Mouse (Mus musculus) ES-Bruce4 (cell line): Measurements from ENCODE around the gene Ube2l3. TPM values are rescaled to one million over a fixed set of nuclear protein-coding genes. Genes with fewer than 3 reads are reported as not detected.
A peak's percentile ranks its signal among the peaks of the same experiment; 100 is the strongest.
"Not testable (repeated sequence)": the region's sequence is repeated elsewhere in the genome, so short reads cannot be mapped to it uniquely, and the experiment has no call there.

Source experiments
- H3K27ac ChIP-seq: 2 replicates; pipeline ENCODE4 v1.5.1; 2012; ENCODE audit warnings: low read length, inconsistent platforms; ENCODE audit not compliant: insufficient read depth
- H3K27me3 ChIP-seq: 2 replicates; pipeline ENCODE4 v1.6.1; 2012; ENCODE audit warnings: mild to moderate bottlenecking, low read length, inconsistent platforms; ENCODE audit not compliant: control insufficient read depth, poor library complexity, insufficient read depth, severe bottlenecking
- H3K36me3 ChIP-seq: 2 replicates; pipeline ENCODE4 v1.6.1; 2012; ENCODE audit warnings: inconsistent platforms, mild to moderate bottlenecking, low read length, moderate library complexity; ENCODE audit not compliant: control insufficient read depth, poor library complexity, insufficient read depth, severe bottlenecking
- H3K4me1 ChIP-seq: one replicate; pipeline ENCODE4 v1.8.1; 2011; ENCODE audit warnings: low read length; ENCODE audit not compliant: control insufficient read depth, insufficient read depth
- H3K4me3 ChIP-seq: 2 replicates; pipeline ENCODE4 v1.5.1; 2011; ENCODE audit warnings: low read depth, mild to moderate bottlenecking, low read length
- H3K9ac ChIP-seq: 2 replicates; pipeline ENCODE4 v1.6.1; 2012; ENCODE audit warnings: low read depth, mild to moderate bottlenecking, inconsistent platforms; ENCODE audit not compliant: poor library complexity, severe bottlenecking
- H3K9me3 ChIP-seq: replicated peaks from 2 replicates; pipeline ENCODE4 v1.6.1; 2012; ENCODE audit warnings: mild to moderate bottlenecking, low read length, inconsistent platforms; ENCODE audit not compliant: control insufficient read depth, poor library complexity, insufficient read depth, severe bottlenecking
- CTCF ChIP-seq: IDR thresholded peaks from one replicate; pipeline ENCODE4 v1.8.1; 2011; ENCODE audit warnings: low read depth, low read length
- EP300 ChIP-seq: IDR thresholded peaks from 2 replicates; pipeline ENCODE4 v1.6.1; 2011; ENCODE audit warnings: low read depth, low read length; ENCODE audit not compliant: insufficient read depth
- POLR2A ChIP-seq: IDR thresholded peaks from one replicate; pipeline ENCODE4 v1.8.1; 2011; ENCODE audit warnings: low read length; ENCODE audit not compliant: insufficient read depth
- polyA plus RNA-seq: library from polyadenylated mRNA; stranded (reverse); fragments of >200 nt; gene quantifications from 2 replicates; pipeline ENCODE4 v1.2.4, GENCODE M21; 2011; ENCODE audit warnings: low read depth; ENCODE audit not compliant: missing spikeins, insufficient read depth, insufficient read length

Ube2l3 gene
- polyA plus RNA-seq, 1 experiment: 207 TPM

- H3K4me1 ChIP-seq: no peaks in the 10 kb centered on the region
- no peak overlapping the region for H3K27ac ChIP-seq
- H3K4me3 ChIP-seq: no peak overlapping the region
- H3K36me3 ChIP-seq: peaks cover 40% of the 10 kb centered on the region
- TF ChIP-seq POLR2A: no peak
- no peak for TF ChIP-seq CTCF
- no peaks in the 10 kb centered on the region for H3K27me3 ChIP-seq
- H3K9me3 ChIP-seq: no peaks in the 10 kb centered on the region
- no peak overlapping the region for H3K9ac ChIP-seq
These were observed 35.3 kb downstream of the Ube2l3 start for GRCm38 (mm10) chr16:17167179-17167578.

GRCm38 (mm10) chr16:17165478-17165877, 37.0 kb downstream of the Ube2l3 start:
- not testable (repeated sequence) for H3K4me1 ChIP-seq, H3K9ac ChIP-seq, H3K9me3 ChIP-seq, H3K4me3 ChIP-seq, H3K27ac ChIP-seq, H3K27me3 ChIP-seq
- peaks cover 38% of the 10 kb centered on the region for H3K36me3 ChIP-seq

GRCm38 (mm10) chr16:17154346-17154745, 48.1 kb downstream of the Ube2l3 start:
- TF ChIP-seq EP300 (no peak), POLR2A (no peak), CTCF (no peak)
- Histone ChIP-seq H3K27ac (no peak overlapping the region), H3K9ac (no peak overlapping the region), H3K9me3 (no peaks in the 10 kb centered on the region), H3K36me3 (peaks cover 42% of the 10 kb centered on the region), H3K4me1 (no peaks in the 10 kb centered on the region), H3K27me3 (no peaks in the 10 kb centered on the region), H3K4me3 (no peak overlapping the region)

- H3K9ac ChIP-seq: no peak overlapping the region
- TF ChIP-seq EP300 (no peak), POLR2A (no peak), CTCF (no peak)
- H3K4me1 ChIP-seq: no peaks in the 10 kb centered on the region
- no peaks in the 10 kb centered on the region for H3K9me3 ChIP-seq
- H3K27ac ChIP-seq: no peak overlapping the region
- H3K4me3 ChIP-seq: no peak overlapping the region
- peaks cover 25% of the 10 kb centered on the region for H3K36me3 ChIP-seq
- no peaks in the 10 kb centered on the region for H3K27me3 ChIP-seq
These were observed 50.6 kb downstream of the Ube2l3 start for GRCm38 (mm10) chr16:17151874-17152273.

GRCm38 (mm10) chr16:17150520-17151258, 51.8 kb downstream of the Ube2l3 start:
- Histone ChIP-seq H3K36me3 (peaks cover 25% of the 10 kb centered on the region), H3K4me3 (no peak overlapping the region), H3K27ac (no peak overlapping the region; the same call in 1 of the 2 replicates), H3K9me3 (no peaks in the 10 kb centered on the region), H3K4me1 (no peaks in the 10 kb centered on the region), H3K9ac (no peak overlapping the region), H3K27me3 (no peaks in the 10 kb centered on the region)
- no peak for TF ChIP-seq CTCF
- TF ChIP-seq POLR2A: no peak
- no peak for TF ChIP-seq EP300

- H3K27me3 ChIP-seq: no peaks in the 10 kb centered on the region
- TF ChIP-seq CTCF (peak; percentile 48), EP300 (no peak), POLR2A (no peak)
- H3K4me3 ChIP-seq: peak overlapping the region; percentile 69
- no peaks in the 10 kb centered on the region for H3K4me1 ChIP-seq
- H3K27ac ChIP-seq: no peak overlapping the region
- H3K36me3 ChIP-seq: peaks cover 7% of the 10 kb centered on the region
- H3K9ac ChIP-seq: peak overlapping the region; percentile 66
- H3K9me3 ChIP-seq: no peaks in the 10 kb centered on the region
These were observed 54.4 kb downstream of the Ube2l3 start for GRCm38 (mm10) chr16:17148084-17148483.
